Mouse (Mus musculus): ENCODE data around the gene Aup1.
A peak's percentile ranks its signal among the peaks of the same experiment; 100 is the strongest.

The Aup1 gene

GRCm38 (mm10) chr6:83054074-83054851, at the start of gene Aup1:
Aup1 (plus strand) TSS chr6:83054521.
- peak; percentile 96 for DNase-seq

- DNase-seq, result no peak
Observed at GRCm38 (mm10) chr6:83004872-83005271, 49.4 kb upstream of the Aup1 start.

- DNase-seq, result no peak
Observed at GRCm38 (mm10) chr6:83005444-83006011, 48.8 kb upstream of the Aup1 start.

GRCm38 (mm10) chr6:83006114-83006513, 48.2 kb upstream of the Aup1 start:
- no peak for DNase-seq

- DNase-seq, result no peak
Observed at GRCm38 (mm10) chr6:83008659-83009058, 45.7 kb upstream of the Aup1 start.

GRCm38 (mm10) chr6:83010010-83010409, 44.3 kb upstream of the Aup1 start:
- DNase-seq, result no peak

GRCm38 (mm10) chr6:83011255-83011654, 43.1 kb upstream of the Aup1 start:
- DNase-seq, result no peak

GRCm38 (mm10) chr6:83011756-83012155, 42.6 kb upstream of the Aup1 start:
- no peak for DNase-seq

GRCm38 (mm10) chr6:83013444-83013843, 40.9 kb upstream of the Aup1 start:
- no peak for DNase-seq

- no peak for DNase-seq
Observed at GRCm38 (mm10) chr6:83014482-83015466, 39.5 kb upstream of the Aup1 start.

- no peak for DNase-seq
Observed at GRCm38 (mm10) chr6:83015749-83016148, 38.6 kb upstream of the Aup1 start.

GRCm38 (mm10) chr6:83017190-83017589, 37.1 kb upstream of the Aup1 start:
- no peak for DNase-seq

- DNase-seq, result no peak
Observed at GRCm38 (mm10) chr6:83019044-83019443, 35.3 kb upstream of the Aup1 start.

GRCm38 (mm10) chr6:83020121-83020520, 34.2 kb upstream of the Aup1 start:
- no peak for DNase-seq

- no peak for DNase-seq
Observed at GRCm38 (mm10) chr6:83020836-83021593, 33.3 kb upstream of the Aup1 start.

GRCm38 (mm10) chr6:83023008-83023407, 31.3 kb upstream of the Aup1 start:
- no peak for DNase-seq

GRCm38 (mm10) chr6:83023786-83024185, 30.5 kb upstream of the Aup1 start:
- no peak for DNase-seq

- DNase-seq, result no peak
Observed at GRCm38 (mm10) chr6:83024421-83024820, 29.9 kb upstream of the Aup1 start.

- DNase-seq, result no peak
Observed at GRCm38 (mm10) chr6:83025221-83025620, 29.1 kb upstream of the Aup1 start.

- DNase-seq, result no peak
Observed at GRCm38 (mm10) chr6:83027293-83027692, 27.0 kb upstream of the Aup1 start.

GRCm38 (mm10) chr6:83027706-83028105, 26.6 kb upstream of the Aup1 start:
- no peak for DNase-seq

GRCm38 (mm10) chr6:83029777-83030176, 24.5 kb upstream of the Aup1 start:
- no peak for DNase-seq

GRCm38 (mm10) chr6:83031111-83031510, 23.2 kb upstream of the Aup1 start:
- DNase-seq, result no peak

All from cerebellum, postnatal 36 days (tissue).